Mouse (Mus musculus) forebrain, embryonic 15.5 days (tissue): ENCODE measurements around the gene Dnajc22. TPM values are rescaled to one million over a fixed set of nuclear protein-coding genes. Genes with fewer than 3 reads are reported as not detected.
"Not testable (repeated sequence)": the region's sequence is repeated elsewhere in the genome, so short reads cannot be mapped to it uniquely, and the experiment has no call there.

Experiments used
- ATAC-seq: fragments of 200-750 bp; cut with Nextera tagmentation; replicated peaks from 2 replicates; pipeline ENCODE4 v1.8.0; 2017; ENCODE audit warnings: mild to moderate bottlenecking, moderate TSS enrichment, moderate library complexity
- H3K27ac ChIP-seq: fragments of 300-500 bp; sonication (generic); replicated peaks from 2 replicates; pipeline ENCODE4 v1.5.1; 2015; ENCODE audit warnings: mild to moderate bottlenecking, inconsistent platforms
- H3K27me3 ChIP-seq: fragments of 300-500 bp; sonication (generic); 2 replicates; pipeline ENCODE4 v1.6.1; 2015; ENCODE audit warnings: inconsistent platforms
- H3K36me3 ChIP-seq: fragments of 300-500 bp; sonication (generic); 2 replicates; pipeline ENCODE4 v1.6.1; 2015; ENCODE audit warnings: mild to moderate bottlenecking, inconsistent platforms
- H3K4me1 ChIP-seq: fragments of 300-500 bp; sonication (generic); 2 replicates; pipeline ENCODE4 v1.6.1; 2015; ENCODE audit warnings: inconsistent platforms
- H3K4me2 ChIP-seq: fragments of 300-500 bp; sonication (generic); replicated peaks from 2 replicates; pipeline ENCODE4 v1.6.1; 2015; ENCODE audit warnings: mild to moderate bottlenecking, inconsistent platforms
- H3K4me3 ChIP-seq: fragments of 300-500 bp; sonication (generic); 2 replicates; pipeline ENCODE4 v1.5.1; 2015; ENCODE audit warnings: mild to moderate bottlenecking, inconsistent platforms
- H3K9ac ChIP-seq: fragments of 300-500 bp; sonication (generic); replicated peaks from 2 replicates; pipeline ENCODE4 v1.6.1; 2015; ENCODE audit warnings: mild to moderate bottlenecking, inconsistent platforms
- H3K9me3 ChIP-seq: fragments of 300-500 bp; sonication (generic); 2 replicates; pipeline ENCODE4 v1.6.1; 2016; ENCODE audit warnings: inconsistent platforms
- WGBS: fragments of 180-500 bp; shearing (Covaris S2); methylation state at CpG from one replicate; pipeline ENCODE4 v1.1.7; 2015; ENCODE audit warnings: mixed read lengths; 5-methylcytosine and 5-hydroxymethylcytosine counted together
- polyA plus RNA-seq: library from polyadenylated mRNA; unstranded; fragments of >200 nt; fragmentation: Nextera tagmentation; extraction: Ambion mirVana; gene quantifications from 2 replicates; pipeline ENCODE4 v1.2.1, GENCODE M21; 2015

Dnajc22 gene
- 0.46 and 0.53 TPM in 2 replicates for polyA plus RNA-seq

- whole genome bisulfite sequencing = 23% methylated on average over 8 of the region's 8 CpGs
- Histone ChIP-seq H3K4me1 (peaks cover 54% of the 10 kb centered on the region), H3K9me3 (no peaks in the 10 kb centered on the region), H3K36me3 (no peaks in the 10 kb centered on the region), H3K27me3 (peaks cover 44% of the 10 kb centered on the region), H3K4me2 (peak within 1 kb of the TSS; percentile 66), H3K9ac (peak within 1 kb of the TSS; percentile 48), H3K4me3 (peak within 1 kb of the TSS; percentile 45), H3K27ac (peak within 1 kb of the TSS; percentile 41)
- ATAC-seq = no peak
Observed at GRCm38 (mm10) chr15:99092870-99093269, at the start of gene Dnajc22. Gene Dnajc22, plus strand, starts transcription at chr15:99093170.

- ATAC-seq = no peak
- Histone ChIP-seq H3K4me2 (no peak overlapping the region), H3K36me3 (no peaks in the 10 kb centered on the region), H3K4me1 (peaks cover 12% of the 10 kb centered on the region), H3K27ac (no peak overlapping the region), H3K27me3 (no peaks in the 10 kb centered on the region), H3K9ac (no peak overlapping the region), H3K4me3 (no peak overlapping the region), H3K9me3 (no peaks in the 10 kb centered on the region)
- WGBS = 34% methylated on average over 3 of the region's 3 CpGs
Observed at GRCm38 (mm10) chr15:99044854-99045253, 48.1 kb upstream of the Dnajc22 start.

- ATAC-seq, H3K36me3 ChIP-seq, H3K9ac ChIP-seq, H3K4me3 ChIP-seq, H3K4me2 ChIP-seq, H3K27me3 ChIP-seq, H3K9me3 ChIP-seq, H3K27ac ChIP-seq: not testable (repeated sequence)
- peaks cover 12% of the 10 kb centered on the region for H3K4me1 ChIP-seq
- WGBS = 76% methylated on average over 6 of the region's 6 CpGs
Observed at GRCm38 (mm10) chr15:99045734-99046133, 47.2 kb upstream of the Dnajc22 start.

- H3K27me3 ChIP-seq = peaks cover 22% of the 10 kb centered on the region
- H3K27ac ChIP-seq = no peak overlapping the region
- H3K9me3 ChIP-seq = no peaks in the 10 kb centered on the region
- no peaks in the 10 kb centered on the region for H3K36me3 ChIP-seq
- no peak for ATAC-seq
- H3K9ac ChIP-seq = no peak overlapping the region
- WGBS = 30% methylated on average over 13 of the region's 13 CpGs
- H3K4me3 ChIP-seq = no peak overlapping the region
- H3K4me2 ChIP-seq = no peak overlapping the region
- peaks cover 11% of the 10 kb centered on the region; the same call in 1 of the 2 replicates for H3K4me1 ChIP-seq
Observed at GRCm38 (mm10) chr15:99049473-99050253, 43.3 kb upstream of the Dnajc22 start.

GRCm38 (mm10) chr15:99053373-99053772 lies 39.6 kb upstream of the Dnajc22 start:
- Histone ChIP-seq H3K36me3 (no peaks in the 10 kb centered on the region), H3K27ac (no peak overlapping the region), H3K9me3 (no peaks in the 10 kb centered on the region), H3K9ac (no peak overlapping the region), H3K4me3 (no peak overlapping the region), H3K27me3 (peaks cover 58% of the 10 kb centered on the region), H3K4me2 (no peak overlapping the region), H3K4me1 (peaks cover 34% of the 10 kb centered on the region)
- no peak for ATAC-seq
- WGBS = 8% methylated on average over 9 of the region's 9 CpGs

- no peaks in the 10 kb centered on the region for H3K36me3 ChIP-seq
- peaks cover 68% of the 10 kb centered on the region for H3K27me3 ChIP-seq
- H3K4me2 ChIP-seq = peak within 1 kb of the TSS; percentile 68
- H3K4me1 ChIP-seq = peaks cover 32% of the 10 kb centered on the region
- H3K9ac ChIP-seq = peak within 1 kb of the TSS; percentile 37; the same call in 1 of the 2 replicates
- H3K27ac ChIP-seq = no peak within 1 kb of the TSS
- WGBS = 3% methylated on average over 28 of the region's 30 CpGs
- peak within 1 kb of the TSS; percentile 37 for H3K4me3 ChIP-seq
- ATAC-seq = no peak
- no peaks in the 10 kb centered on the region for H3K9me3 ChIP-seq
Observed at GRCm38 (mm10) chr15:99055040-99055439, 37.9 kb upstream of the Dnajc22 start, which contains the start of gene Prph. Gene Prph, plus strand, starts transcription at chr15:99055174.

- Histone ChIP-seq H3K4me2 (peak overlapping the region; percentile 68), H3K27ac (no peak overlapping the region), H3K36me3 (no peaks in the 10 kb centered on the region), H3K9ac (peak overlapping the region; percentile 37; the same call in 1 of the 2 replicates), H3K27me3 (peaks cover 65% of the 10 kb centered on the region), H3K4me1 (peaks cover 32% of the 10 kb centered on the region), H3K9me3 (no peaks in the 10 kb centered on the region), H3K4me3 (peak overlapping the region; percentile 37)
- WGBS = under 1% methylated on average over 37 of the region's 37 CpGs
- peak; percentile 63 for ATAC-seq
Observed at GRCm38 (mm10) chr15:99055511-99055961, 37.4 kb upstream of the Dnajc22 start.

GRCm38 (mm10) chr15:99056332-99056731 lies 36.6 kb upstream of the Dnajc22 start:
- Histone ChIP-seq H3K27me3 (peaks cover 64% of the 10 kb centered on the region), H3K27ac (no peak overlapping the region), H3K36me3 (no peaks in the 10 kb centered on the region), H3K4me2 (peak overlapping the region; percentile 68), H3K4me1 (peaks cover 32% of the 10 kb centered on the region), H3K9me3 (no peaks in the 10 kb centered on the region), H3K4me3 (peak overlapping the region; percentile 37), H3K9ac (no peak overlapping the region)
- no peak for ATAC-seq
- 5% methylated on average over 14 of the region's 14 CpGs for WGBS

- H3K27ac ChIP-seq = no peak overlapping the region
- ATAC-seq = no peak
- H3K9ac ChIP-seq = no peak overlapping the region
- no peak overlapping the region for H3K4me2 ChIP-seq
- H3K4me3 ChIP-seq = no peak overlapping the region
- WGBS = 85% methylated on average over 12 of the region's 12 CpGs
- H3K9me3 ChIP-seq = no peaks in the 10 kb centered on the region
- 0 out of 2 replicates have a peak, but pooled peaks cover 3% of the 10 kb centered on the region for H3K27me3 ChIP-seq
- no peaks in the 10 kb centered on the region for H3K36me3 ChIP-seq
- no peaks in the 10 kb centered on the region for H3K4me1 ChIP-seq
Observed at GRCm38 (mm10) chr15:99065557-99066165, 27.3 kb upstream of the Dnajc22 start.

GRCm38 (mm10) chr15:99071988-99072387 lies 21.0 kb upstream of the Dnajc22 start:
- WGBS = 81% methylated on average over 1 of the region's 1 CpGs
- no peak for ATAC-seq
- H3K36me3 ChIP-seq = no peaks in the 10 kb centered on the region

GRCm38 (mm10) chr15:99074019-99074599 lies 18.9 kb upstream of the Dnajc22 start, which contains the start of gene Troap:
Gene Troap, plus strand, starts transcription at chr15:99074575.
- H3K9me3 ChIP-seq = no peaks in the 10 kb centered on the region
- peak within 1 kb of the TSS; percentile 92 for H3K4me2 ChIP-seq
- H3K4me1 ChIP-seq = peaks cover 20% of the 10 kb centered on the region
- H3K36me3 ChIP-seq = no peaks in the 10 kb centered on the region
- WGBS = 20% methylated on average over 9 of the region's 9 CpGs
- no peaks in the 10 kb centered on the region for H3K27me3 ChIP-seq
- ATAC-seq = no peak; the same call in 1 of the 2 replicates
- peak within 1 kb of the TSS; percentile 51 for H3K4me3 ChIP-seq
- H3K27ac ChIP-seq = peak within 1 kb of the TSS; percentile 96
- peak within 1 kb of the TSS; percentile 81 for H3K9ac ChIP-seq

More at GRCm38 (mm10) chr15:99071988-99072387, 21.0 kb upstream of the Dnajc22 start:
- no peaks in the 10 kb centered on the region for H3K27me3 ChIP-seq
- no peak overlapping the region for H3K4me2 ChIP-seq
- peaks cover 16% of the 10 kb centered on the region for H3K4me1 ChIP-seq
- no peak overlapping the region for H3K9ac ChIP-seq
- no peak overlapping the region for H3K4me3 ChIP-seq
- no peak overlapping the region for H3K27ac ChIP-seq
- no peaks in the 10 kb centered on the region for H3K9me3 ChIP-seq
